Mouse (Mus musculus) liver, adult (tissue): Measurements from ENCODE around the gene Fkbp4.

Experiments
- GATA4 ChIP-seq: IDR thresholded peaks from 2 replicates; pipeline ENCODE4 v1.6.1; 2014; ENCODE audit warnings: mild to moderate bottlenecking, low read length; ENCODE audit not compliant: insufficient replicate concordance

Gene Fkbp4

DNA sequence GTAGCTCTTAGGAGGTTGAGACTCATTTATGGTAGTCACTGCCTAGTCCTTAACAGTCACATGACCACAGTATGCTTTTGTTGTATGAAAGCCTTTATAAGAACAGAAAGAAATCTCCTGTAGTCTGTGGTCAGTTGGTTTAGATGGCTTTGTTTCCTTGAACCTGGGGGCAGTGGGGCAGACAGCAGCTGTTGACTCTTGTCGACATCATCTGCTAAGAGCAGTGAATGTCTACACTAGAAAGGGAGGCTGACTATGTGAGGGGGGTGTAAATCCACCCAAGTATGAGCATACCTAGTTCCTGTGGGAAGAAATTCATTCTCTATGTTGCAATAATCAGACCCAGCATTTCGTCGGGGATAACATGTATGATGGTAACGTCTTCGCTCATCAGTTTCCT is 8.6 kb upstream of the Fkbp4 start:
- TF ChIP-seq GATA4, result no peak

DNA sequence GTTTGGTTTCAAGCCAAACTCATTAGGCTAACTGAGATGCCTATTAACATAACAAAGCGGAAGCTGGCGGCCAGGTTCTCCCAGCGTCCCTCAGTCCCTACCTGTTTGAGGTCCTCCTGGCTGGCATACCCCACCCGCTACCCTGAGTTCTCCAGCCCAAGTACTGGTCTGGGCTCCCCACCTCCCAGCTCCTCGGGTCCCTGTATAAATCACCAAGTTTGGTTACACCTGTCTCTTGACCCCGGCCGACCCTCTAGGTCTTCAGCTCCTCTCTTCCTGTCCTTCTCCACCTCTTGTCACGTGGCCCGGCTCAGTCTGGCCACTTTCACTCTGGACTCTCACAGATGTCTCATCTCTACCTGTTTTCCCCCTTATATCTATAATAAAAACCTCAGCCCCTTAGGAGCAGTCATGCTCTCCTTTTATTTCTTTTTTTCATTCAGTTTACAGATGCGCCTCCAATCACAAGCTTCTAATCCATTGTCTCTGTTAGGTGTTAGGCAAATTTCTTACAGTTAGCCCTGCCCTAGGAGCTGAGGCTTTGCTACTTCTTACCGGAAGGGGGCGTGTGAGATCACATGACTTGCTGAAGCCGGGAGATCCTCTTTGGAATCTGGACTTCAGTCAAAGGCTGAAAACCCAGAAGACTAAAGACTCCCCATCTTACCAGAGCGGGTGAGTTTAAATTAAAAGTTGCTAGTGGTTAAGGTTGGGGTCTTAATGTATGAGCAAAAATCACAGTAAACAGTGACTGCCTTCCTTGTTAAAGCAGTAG is 7.5 kb upstream of the Fkbp4 start:
- TF ChIP-seq GATA4, result no peak

DNA sequence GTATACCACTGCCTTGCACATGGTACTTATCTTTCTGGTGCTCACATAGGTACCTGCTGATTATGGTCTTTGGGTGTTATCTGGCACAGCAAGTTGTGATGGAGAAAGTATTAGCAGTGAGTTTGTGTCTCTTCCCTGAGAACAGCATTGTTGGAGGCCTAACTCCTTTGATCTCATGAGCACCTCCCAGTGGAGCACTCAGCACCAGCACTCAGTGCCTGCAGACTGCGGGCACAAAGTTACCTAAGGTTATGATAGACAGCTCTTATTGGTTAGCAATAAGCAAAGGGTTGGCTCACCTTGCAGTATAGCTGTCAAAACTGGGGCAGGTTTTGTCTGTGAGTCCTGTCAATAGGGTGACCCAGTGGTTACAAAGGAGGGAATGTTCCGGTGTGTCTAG is 1.8 kb upstream of the Fkbp4 start:
- no peak for TF ChIP-seq GATA4

GRCm38 (mm10) chr6:128438871-128439341 is 429 bp upstream of the Fkbp4 start:
- TF ChIP-seq GATA4, result no peak

- no peak for TF ChIP-seq GATA4
Observed at GRCm38 (mm10) chr6:128437731-128438316, 653 bp downstream of the Fkbp4 start.

DNA sequence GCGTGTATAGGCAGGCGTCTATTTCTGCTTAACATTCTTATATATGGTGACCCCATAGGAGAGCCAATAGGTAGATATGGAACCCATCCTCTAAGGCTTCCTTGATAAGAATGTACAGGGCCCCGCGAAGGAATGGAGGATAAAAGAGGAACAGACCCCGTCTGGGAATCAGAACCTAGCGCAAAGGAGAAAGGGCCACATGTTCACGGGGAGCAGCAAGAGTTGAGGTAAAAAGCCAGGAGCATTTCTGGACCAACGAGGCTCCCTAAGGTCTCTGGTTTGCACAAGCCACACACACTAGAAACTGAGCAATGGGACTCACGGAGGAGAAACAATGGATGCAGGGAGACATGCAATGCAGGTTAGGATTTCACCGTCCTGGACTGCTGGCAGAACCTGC is 1.2 kb downstream of the Fkbp4 start:
- TF ChIP-seq GATA4, result no peak

GRCm38 (mm10) chr6:128436356-128437005 is 2.0 kb downstream of the Fkbp4 start:
- peak; percentile 39; the same call in 1 of the 2 replicates for TF ChIP-seq GATA4

GRCm38 (mm10) chr6:128435474-128435873 is 3.0 kb downstream of the Fkbp4 start:
- TF ChIP-seq GATA4, result peak; percentile 72; the same call in 1 of the 2 replicates

DNA sequence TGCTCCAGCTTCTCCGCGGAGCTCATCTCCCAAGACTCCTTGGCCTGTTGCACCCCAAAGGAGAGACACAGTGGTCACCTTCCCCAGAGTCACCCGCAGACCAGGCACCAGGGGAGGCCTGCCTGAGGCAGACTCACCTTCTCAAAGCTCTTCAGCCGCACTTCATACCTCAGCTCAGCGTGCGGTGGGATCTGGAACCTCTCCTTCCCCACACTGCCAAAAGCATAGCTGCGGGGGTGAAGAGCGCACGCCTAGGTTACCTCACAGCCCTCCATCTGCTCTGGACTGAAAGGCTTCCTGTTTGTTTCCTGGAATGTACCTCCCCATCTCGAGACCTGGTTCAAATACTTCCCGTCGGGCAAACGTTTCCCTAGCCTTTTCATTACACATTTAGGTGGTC is 4.9 kb downstream of the Fkbp4 start:
- TF ChIP-seq GATA4, result no peak

DNA sequence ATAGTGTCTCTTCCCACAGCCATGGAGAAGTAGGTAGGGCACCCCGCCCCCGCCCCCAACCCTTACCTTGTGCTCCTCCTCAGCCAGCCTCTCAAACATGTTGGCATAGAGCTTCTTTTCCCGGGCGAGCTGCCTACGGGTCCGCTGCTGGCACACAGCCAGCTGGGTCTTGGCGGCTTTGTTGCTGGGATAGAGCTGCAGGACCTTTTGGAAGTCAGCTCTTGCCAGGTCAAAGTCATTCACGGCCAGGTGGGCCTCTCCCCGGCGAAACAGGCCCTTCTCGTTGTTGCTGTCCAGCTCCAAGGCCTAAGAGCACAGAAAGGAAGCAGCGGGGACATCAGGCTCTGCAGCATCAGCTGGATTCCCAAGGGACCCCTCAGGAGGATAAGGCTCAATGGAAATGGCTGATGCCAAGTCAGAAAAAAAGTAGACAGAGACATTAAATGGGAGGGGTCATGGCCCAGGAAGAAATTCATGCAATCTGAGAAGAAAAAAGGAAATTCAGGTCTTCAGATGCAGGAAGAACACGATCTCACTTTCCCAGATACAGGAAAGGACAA is 6.0 kb downstream of the Fkbp4 start:
- no peak for TF ChIP-seq GATA4

- TF ChIP-seq GATA4, result no peak
Observed at GRCm38 (mm10) chr6:128429826-128430225, 8.7 kb downstream of the Fkbp4 start.

GRCm38 (mm10) chr6:128429300-128429699 is 9.2 kb downstream of the Fkbp4 start:
- no peak for TF ChIP-seq GATA4

GRCm38 (mm10) chr6:128427571-128427970 is 10.9 kb downstream of the Fkbp4 start:
- no peak for TF ChIP-seq GATA4

DNA sequence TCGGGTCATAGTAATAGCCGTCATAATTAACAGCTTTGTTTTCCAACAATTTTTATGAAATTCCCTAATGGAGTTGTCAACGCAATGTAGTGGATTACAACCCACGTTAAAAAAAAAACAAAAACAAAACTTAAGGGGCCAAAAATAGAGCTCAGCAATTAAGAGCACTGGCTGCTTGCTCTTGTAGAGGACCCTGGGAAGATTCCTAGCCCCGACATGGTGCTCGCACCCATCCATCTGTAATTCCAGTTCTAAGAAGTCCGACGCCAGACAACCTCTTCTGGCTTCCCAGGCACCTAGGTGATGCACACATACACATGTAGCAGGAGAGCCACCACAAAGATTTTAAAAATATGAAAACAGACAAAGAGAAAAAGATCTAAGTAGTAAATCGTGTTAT is 13.4 kb downstream of the Fkbp4 start:
- TF ChIP-seq GATA4, result no peak

GRCm38 (mm10) chr6:128424269-128425019 is 14.0 kb downstream of the Fkbp4 start, which contains the start of gene Itfg2:
Itfg2 (minus strand) TSS chr6:128424931.
- TF ChIP-seq GATA4, result no peak; the same call in 1 of the 2 replicates

DNA sequence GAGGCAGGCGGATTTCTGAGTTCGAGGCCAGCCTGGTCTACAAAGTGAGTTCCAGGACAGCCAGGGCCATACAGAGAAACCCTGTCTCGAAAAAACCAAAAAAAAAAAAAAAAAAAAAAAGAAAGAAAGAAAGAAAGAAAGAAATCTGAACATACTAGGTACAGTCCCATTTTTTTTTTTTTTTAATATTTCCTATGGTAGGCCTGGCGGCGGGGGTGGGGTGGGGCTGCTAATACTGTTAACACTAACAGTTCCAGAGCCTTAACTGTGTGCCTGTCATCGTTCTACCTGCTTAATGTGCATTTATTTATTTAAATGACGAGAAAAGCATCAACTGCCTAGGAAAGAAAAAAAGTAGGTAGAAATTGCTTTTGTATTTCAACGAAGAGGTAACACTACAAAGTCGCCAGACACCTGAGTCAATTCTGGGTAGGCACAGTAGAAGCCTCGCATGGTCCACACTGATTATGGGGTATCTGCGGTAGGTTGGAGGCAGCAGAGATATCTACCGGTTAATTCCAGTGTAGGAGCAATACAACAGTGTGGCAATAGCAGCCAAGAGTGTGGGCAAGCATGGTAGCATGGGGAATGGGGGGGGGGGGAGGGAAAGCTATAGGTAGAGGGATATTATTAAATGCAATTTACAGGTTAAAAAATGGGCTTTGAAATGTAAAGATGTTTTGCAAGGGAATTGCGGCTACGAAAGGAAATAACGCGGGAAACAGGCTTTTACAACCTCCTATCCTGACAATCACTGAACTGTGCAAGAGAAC is 14.8 kb downstream of the Fkbp4 start:
- no peak for TF ChIP-seq GATA4
